Mouse (Mus musculus) heart, adult 2 months (tissue): ENCODE results near the gene Trp73. TPM values are rescaled to one million over a fixed set of nuclear protein-coding genes. Genes with fewer than 3 reads are reported as not detected.
A peak's percentile ranks its signal among the peaks of the same experiment; 100 is the strongest.

Experiments used
- DNase-seq, 2 experiments: peaks; one replicate each; pipeline ENCODE4 v3.0.0; 2021
- H3K27ac ChIP-seq: fragments of 200-600 bp; 2 replicates; pipeline ENCODE4 v1.8.1; 2022
- H3K27me3 ChIP-seq: fragments of 200-500 bp; 2 replicates; pipeline ENCODE4 v1.6.1; 2012; ENCODE audit warnings: mild to moderate bottlenecking, low read length, inconsistent platforms, mixed read lengths; ENCODE audit not compliant: control insufficient read depth, insufficient read depth
- H3K36me3 ChIP-seq: fragments of 200-500 bp; 2 replicates; pipeline ENCODE4 v1.6.1; 2012; ENCODE audit warnings: low read length, inconsistent platforms; ENCODE audit not compliant: control insufficient read depth, insufficient read depth
- H3K4me1 ChIP-seq: fragments of 200-500 bp; 2 replicates; pipeline ENCODE4 v1.6.1; 2011; ENCODE audit warnings: low read length; ENCODE audit not compliant: control insufficient read depth, insufficient read depth
- H3K4me3 ChIP-seq: fragments of 200-600 bp; 2 replicates; pipeline ENCODE4 v1.8.1; 2022
- H3K79me2 ChIP-seq: fragments of 200-500 bp; replicated peaks from 2 replicates; pipeline ENCODE4 v1.6.1; 2012; ENCODE audit warnings: mild to moderate bottlenecking, inconsistent platforms, low read length, moderate library complexity, mixed read lengths; ENCODE audit not compliant: control insufficient read depth, insufficient read depth
- H3K9ac ChIP-seq: fragments of 200-500 bp; 2 replicates; pipeline ENCODE4 v1.6.1; 2012; ENCODE audit warnings: low read depth, mild to moderate bottlenecking, control low read depth, inconsistent platforms, low read length, mixed read lengths
- CTCF ChIP-seq: fragments of 200-600 bp; IDR thresholded peaks from 2 replicates; pipeline ENCODE4 v1.8.1; 2022; ENCODE audit warnings: antibody characterized with exemption, mild to moderate bottlenecking, moderate library complexity
- EP300 ChIP-seq: fragments of 200-500 bp; IDR thresholded peaks from 2 replicates; pipeline ENCODE4 v1.6.1; 2011; ENCODE audit warnings: low read depth, low read length, control low read depth; ENCODE audit not compliant: insufficient read depth
- POLR2A ChIP-seq: fragments of 200-500 bp; IDR thresholded peaks from 2 replicates; pipeline ENCODE4 v1.6.1; 2011; ENCODE audit warnings: mild to moderate bottlenecking, low read depth, low read length, control low read depth; ENCODE audit not compliant: insufficient read depth
- WGBS: fragments of 180-500 bp; shearing (Covaris S2); methylation state at CpG from one replicate; pipeline ENCODE4 v1.1.7; 2018; 5-methylcytosine and 5-hydroxymethylcytosine counted together
- intact Hi-C: fragments of 180-260 bp; cut with DNase I; formaldehyde crosslinking; loops from one replicate; pipeline ENCODE4 v1.15.1; 2025
- polyA plus RNA-seq: library from polyadenylated mRNA; depleted of rRNA; stranded (reverse); fragments of >200 nt; gene quantifications from 2 replicates; pipeline ENCODE4 v1.2.3, GENCODE M21; 2012
- total RNA-seq, 2 experiments: library from RNA; stranded (reverse); gene quantifications; 2 replicates each; pipeline ENCODE4 v1.2.3; 2021

Trp73 gene
- total and polyA plus RNA-seq, 3 experiments, result 0.39 TPM; not detected in 2

GRCm38 (mm10) chr4:154156050-154156449 is 16.0 kb upstream of the Trp73 start:
- Histone ChIP-seq H3K9ac (no peak overlapping the region), H3K4me3 (no peak overlapping the region), H3K4me1 (peaks cover 5% of the 10 kb centered on the region), H3K27me3 (no peaks in the 10 kb centered on the region), H3K79me2 (peaks cover 3% of the 10 kb centered on the region), H3K36me3 (no peaks in the 10 kb centered on the region), H3K27ac (no peak overlapping the region)
- no peak for DNase-seq
- 78% methylated on average over 7 of the region's 7 CpGs for WGBS
- TF ChIP-seq POLR2A (no peak; the same call in 1 of the 2 replicates), EP300 (no peak), CTCF (no peak)
- intact Hi-C loops, result loop anchor here (5.0 kb wide), 1 partner anchor 144 kb away; the partner anchor contains the start of gene Lrrc47

GRCm38 (mm10) chr4:154154104-154154503 is 14.1 kb upstream of the Trp73 start:
- Histone ChIP-seq H3K27ac (no peak overlapping the region), H3K36me3 (no peaks in the 10 kb centered on the region), H3K4me3 (no peak overlapping the region), H3K79me2 (no peaks in the 10 kb centered on the region), H3K4me1 (peaks cover 2% of the 10 kb centered on the region), H3K27me3 (no peaks in the 10 kb centered on the region), H3K9ac (no peak overlapping the region)
- 66% methylated on average over 11 of the region's 11 CpGs for WGBS
- intact Hi-C loops, result no loop called here
- TF ChIP-seq POLR2A, result no peak
- TF ChIP-seq CTCF, result no peak
- no peak for TF ChIP-seq EP300
- DNase-seq, result no peak

- DNase-seq, result no peak
- Histone ChIP-seq H3K9ac (no peak overlapping the region), H3K4me3 (no peak overlapping the region), H3K27me3 (peaks cover 2% of the 10 kb centered on the region; the same call in 1 of the 2 replicates), H3K27ac (no peak overlapping the region), H3K4me1 (peaks cover 2% of the 10 kb centered on the region; the same call in 1 of the 2 replicates), H3K36me3 (no peaks in the 10 kb centered on the region), H3K79me2 (0 out of 2 replicates have a peak, but pooled peaks cover 2% of the 10 kb centered on the region)
- 61% methylated on average over 10 of the region's 10 CpGs for WGBS
- intact Hi-C loops, result loop anchor here (10.0 kb wide), 1 partner anchor 192 kb away; the partner anchor contains the start of gene A430005L14Rik
- TF ChIP-seq EP300 (no peak), CTCF (no peak), POLR2A (no peak)
Measured at GRCm38 (mm10) chr4:154146342-154146741, 6.3 kb upstream of the Trp73 start.

- Histone ChIP-seq H3K4me1 (peaks cover 5% of the 10 kb centered on the region; the same call in 1 of the 2 replicates), H3K27ac (no peak overlapping the region), H3K27me3 (peaks cover 14% of the 10 kb centered on the region), H3K9ac (no peak overlapping the region), H3K36me3 (no peaks in the 10 kb centered on the region), H3K79me2 (0 out of 2 replicates have a peak, but pooled peaks cover 2% of the 10 kb centered on the region), H3K4me3 (no peak overlapping the region)
- intact Hi-C loops, result loop anchor here (5.0 to 10.0 kb wide), 2 partner anchors 132 to 190 kb away; partner anchors contain the start of genes A430005L14Rik and Lrrc47
- TF ChIP-seq CTCF, result 0 out of 2 replicates have a peak, but pooled peaks have one; percentile 3
- no peak for TF ChIP-seq POLR2A
- DNase-seq, result no peak
- 82% methylated on average over 3 of the region's 3 CpGs for WGBS
Measured at GRCm38 (mm10) chr4:154144712-154145111, 4.7 kb upstream of the Trp73 start.

- Histone ChIP-seq H3K4me1 (peaks cover 5% of the 10 kb centered on the region; the same call in 1 of the 2 replicates), H3K79me2 (0 out of 2 replicates have a peak, but pooled peaks cover 2% of the 10 kb centered on the region), H3K4me3 (peak within 1 kb of the TSS; percentile 87), H3K9ac (peak within 1 kb of the TSS; percentile 94), H3K27me3 (peaks cover 21% of the 10 kb centered on the region), H3K36me3 (no peaks in the 10 kb centered on the region), H3K27ac (peak within 1 kb of the TSS; percentile 93)
- intact Hi-C loops, result loop anchor here (2.0 to 10.0 kb wide), 3 partner anchors 16 to 188 kb away; partner anchors contain the start of genes A430005L14Rik and Lrrc47
- DNase-seq, result peak; percentile 92 to 93
- under 1% methylated on average over 49 of the region's 49 CpGs for WGBS
- TF ChIP-seq CTCF (peak; percentile 32), POLR2A (peak; percentile 54; the same call in 1 of the 2 replicates), EP300 (no peak)
Measured at GRCm38 (mm10) chr4:154142211-154143040, 2.4 kb upstream of the Trp73 start, which contains the start of gene Wrap73. TSS of gene Wrap73 (plus strand) at chr4:154142372.
